Mouse (Mus musculus) C2C12 (cell line): ENCODE measurements around the gene S1pr5.

Experiments used
- CEBPB ChIP-seq: IDR thresholded peaks from one replicate; pipeline ENCODE4 v1.6.1; 2011; ENCODE audit warnings: low read depth, mild to moderate bottlenecking, control low read depth, moderate library complexity
- CTCF ChIP-seq: IDR thresholded peaks from one replicate; pipeline ENCODE4 v1.5.1; 2011; ENCODE audit not compliant: control insufficient read depth, insufficient read depth, insufficient read length
- MAX ChIP-seq: IDR thresholded peaks from one replicate; pipeline ENCODE4 v1.6.1; 2011; ENCODE audit warnings: mild to moderate bottlenecking, control low read depth
- MYOG ChIP-seq: IDR thresholded peaks from one replicate; pipeline ENCODE4 v1.6.1; 2011; ENCODE audit not compliant: control insufficient read depth, insufficient read length; ENCODE audit errors: extremely low read depth
- USF1 ChIP-seq: IDR thresholded peaks from one replicate; pipeline ENCODE4 v1.6.1; 2011; ENCODE audit warnings: low read depth, mild to moderate bottlenecking, control low read depth, moderate library complexity

GRCm38 (mm10) chr9:21248326-21248725 lies at the start of gene S1pr5:
- TF ChIP-seq CTCF (no peak), MYOG (no peak), USF1 (no peak), CEBPB (no peak), MAX (no peak)
